Mouse (Mus musculus): ENCODE results near the gene Cyp2d22. TPM values are rescaled to one million over a fixed set of nuclear protein-coding genes. Genes with fewer than 3 reads are reported as not detected.
"Not testable (repeated sequence)": the region's sequence is repeated elsewhere in the genome, so short reads cannot be mapped to it uniquely, and the experiment has no call there.

The Cyp2d22 gene
- polyA plus RNA-seq, 1 experiment from 2014 or later: 3.0 TPM

- no peak overlapping the region for H3K4me3 ChIP-seq
- WGBS: 90% methylated on average over 5 of the region's 5 CpGs
- H3K27ac ChIP-seq (replicated peaks): no peak overlapping the region
- 0 out of 2 replicates have a peak, but pooled peaks cover 6% of the 10 kb centered on the region for H3K27me3 ChIP-seq (replicated peaks; ENCODE audit: low read depth, poor library complexity, severe bottlenecking)
- no peaks in the 10 kb centered on the region for H3K9me3 ChIP-seq
- DNase-seq (ENCODE audit: low spot score): no peak
- H3K4me1 ChIP-seq: peaks cover 22% of the 10 kb centered on the region; the same call in 1 of the 2 replicates
- H3K36me3 ChIP-seq (replicated peaks): no peaks in the 10 kb centered on the region
These were observed 7.1 kb downstream of the Cyp2d22 start for GRCm38 (mm10) chr15:82372991-82373390.

DNA sequence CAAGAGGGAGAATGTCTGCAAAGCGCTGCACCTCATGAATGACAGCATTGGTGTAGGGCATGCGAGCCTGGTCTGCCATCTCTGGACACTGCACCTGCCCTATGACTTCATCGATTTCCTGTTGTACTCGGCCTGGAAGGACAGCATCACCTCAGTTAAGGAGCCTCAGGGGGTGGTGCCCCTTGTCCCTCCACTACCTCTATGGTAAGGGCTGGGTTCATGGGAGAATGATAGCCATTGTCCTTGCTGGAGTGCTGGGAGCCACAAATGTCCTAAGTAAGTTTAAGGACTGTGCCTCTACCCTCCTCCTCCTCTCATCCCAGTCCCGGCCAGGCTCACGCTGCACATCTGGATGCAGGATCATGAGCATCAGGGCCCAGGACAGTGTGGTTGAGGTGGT is 7.6 kb downstream of the Cyp2d22 start:
- DNase-seq (ENCODE audit: low spot score): no peak
- 84% methylated on average over 6 of the region's 6 CpGs for WGBS

GRCm38 (mm10) chr15:82368851-82369250 is 11.2 kb downstream of the Cyp2d22 start:
- WGBS: 79% methylated on average over 1 of the region's 1 CpGs
- DNase-seq (ENCODE audit: low spot score): no peak

More for the DNA sequence above, 7.6 kb downstream of the Cyp2d22 start:
- Histone ChIP-seq H3K27ac (replicated peaks) (no peak overlapping the region), H3K4me1 (peaks cover 18% of the 10 kb centered on the region; the same call in 1 of the 2 replicates), H3K27me3 (replicated peaks; ENCODE audit: low read depth, poor library complexity, severe bottlenecking) (0 out of 2 replicates have a peak, but pooled peaks cover under 1% of the 10 kb centered on the region), H3K9me3 (no peaks in the 10 kb centered on the region), H3K36me3 (replicated peaks) (no peaks in the 10 kb centered on the region), H3K4me3 (no peak overlapping the region)

GRCm38 (mm10) chr15:82368146-82368545 is 11.9 kb downstream of the Cyp2d22 start:
- Histone ChIP-seq H3K9me3 (no peaks in the 10 kb centered on the region), H3K27ac (replicated peaks) (no peak overlapping the region), H3K27me3 (replicated peaks; ENCODE audit: low read depth, poor library complexity, severe bottlenecking) (no peaks in the 10 kb centered on the region), H3K36me3 (replicated peaks) (no peaks in the 10 kb centered on the region), H3K4me3 (no peak overlapping the region), H3K4me1 (peaks cover 1% of the 10 kb centered on the region; the same call in 1 of the 2 replicates)
- DNase-seq (ENCODE audit: low spot score): no peak
- 88% methylated on average over 4 of the region's 4 CpGs for WGBS

More at GRCm38 (mm10) chr15:82368851-82369250, 11.2 kb downstream of the Cyp2d22 start:
- Histone ChIP-seq H3K4me3 (no peak overlapping the region), H3K9me3 (no peaks in the 10 kb centered on the region), H3K36me3 (replicated peaks) (no peaks in the 10 kb centered on the region), H3K4me1 (peaks cover 6% of the 10 kb centered on the region; the same call in 1 of the 2 replicates), H3K27me3 (replicated peaks; ENCODE audit: low read depth, poor library complexity, severe bottlenecking) (no peaks in the 10 kb centered on the region), H3K27ac (replicated peaks) (no peak overlapping the region)

DNA sequence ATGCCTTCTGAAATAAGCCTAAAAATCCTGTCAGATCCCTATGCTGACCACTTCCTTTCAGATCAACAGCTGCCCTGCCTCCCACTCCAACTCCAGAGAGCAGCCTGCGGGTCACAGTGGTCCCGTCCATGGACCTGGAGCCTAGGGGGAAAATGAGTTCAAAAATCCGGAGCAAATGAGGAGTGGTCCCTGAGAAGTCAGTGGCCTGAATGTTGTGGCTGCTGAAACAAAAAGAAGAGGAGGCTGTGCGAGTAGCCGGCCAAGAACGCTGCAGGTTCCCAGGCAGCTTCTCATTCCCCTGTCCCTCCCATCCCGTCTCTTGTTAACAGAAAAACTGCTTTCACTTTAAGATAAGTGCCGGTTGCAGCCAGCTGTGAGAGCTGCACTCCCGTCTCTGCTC is 15.5 kb downstream of the Cyp2d22 start:
- not testable (repeated sequence) for H3K4me1 ChIP-seq; H3K27me3 ChIP-seq (replicated peaks; ENCODE audit: low read depth, poor library complexity, severe bottlenecking); H3K36me3 ChIP-seq (replicated peaks); H3K27ac ChIP-seq (replicated peaks); H3K9me3 ChIP-seq; H3K4me3 ChIP-seq; DNase-seq (ENCODE audit: low spot score)
- WGBS: 9% methylated on average over 6 of the region's 9 CpGs

- not testable (repeated sequence) for DNase-seq (ENCODE audit: low spot score); H3K4me3 ChIP-seq; H3K27me3 ChIP-seq (replicated peaks; ENCODE audit: low read depth, poor library complexity, severe bottlenecking); H3K9me3 ChIP-seq; H3K4me1 ChIP-seq; H3K36me3 ChIP-seq (replicated peaks); H3K27ac ChIP-seq (replicated peaks)
- 80% methylated on average over 11 of the region's 12 CpGs for WGBS
These were observed 16.3 kb downstream of the Cyp2d22 start for GRCm38 (mm10) chr15:82363801-82364200.

DNA sequence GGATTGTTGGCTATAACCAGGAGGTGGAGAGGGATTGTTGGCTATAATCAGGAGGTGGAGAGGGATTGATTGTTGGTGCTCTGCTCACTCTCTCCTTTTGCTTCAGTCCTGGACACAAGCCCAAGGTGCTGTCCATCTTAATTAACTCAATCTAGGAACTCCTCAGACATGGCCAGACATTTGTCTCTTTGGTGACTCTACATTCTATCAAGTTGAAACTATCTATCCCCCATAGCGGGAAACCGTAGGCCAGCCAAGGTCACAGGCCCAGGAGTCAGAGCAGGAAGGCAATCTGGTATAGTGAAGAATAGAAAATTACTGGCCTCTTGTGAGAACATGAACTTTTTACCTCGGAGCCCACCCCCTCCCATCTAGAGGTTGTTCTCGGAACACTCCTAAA is 17.8 kb downstream of the Cyp2d22 start:
- Histone ChIP-seq H3K27ac (replicated peaks) (no peak overlapping the region), H3K4me1 (peaks cover 15% of the 10 kb centered on the region), H3K9me3 (no peaks in the 10 kb centered on the region), H3K27me3 (replicated peaks; ENCODE audit: low read depth, poor library complexity, severe bottlenecking) (no peaks in the 10 kb centered on the region), H3K4me3 (no peak overlapping the region), H3K36me3 (replicated peaks) (no peaks in the 10 kb centered on the region)
- DNase-seq (ENCODE audit: low spot score): no peak
- WGBS: 94% methylated on average over 4 of the region's 4 CpGs

- no peaks in the 10 kb centered on the region for H3K27me3 ChIP-seq (replicated peaks; ENCODE audit: low read depth, poor library complexity, severe bottlenecking)
- no peaks in the 10 kb centered on the region for H3K36me3 ChIP-seq (replicated peaks)
- no peaks in the 10 kb centered on the region for H3K9me3 ChIP-seq
- DNase-seq (ENCODE audit: low spot score): no peak
- 73% methylated on average over 11 of the region's 11 CpGs for WGBS
- H3K4me1 ChIP-seq: peaks cover 15% of the 10 kb centered on the region
- H3K27ac ChIP-seq (replicated peaks): no peak overlapping the region
- no peak overlapping the region for H3K4me3 ChIP-seq
These were observed 18.5 kb downstream of the Cyp2d22 start for GRCm38 (mm10) chr15:82361459-82362018.

DNA sequence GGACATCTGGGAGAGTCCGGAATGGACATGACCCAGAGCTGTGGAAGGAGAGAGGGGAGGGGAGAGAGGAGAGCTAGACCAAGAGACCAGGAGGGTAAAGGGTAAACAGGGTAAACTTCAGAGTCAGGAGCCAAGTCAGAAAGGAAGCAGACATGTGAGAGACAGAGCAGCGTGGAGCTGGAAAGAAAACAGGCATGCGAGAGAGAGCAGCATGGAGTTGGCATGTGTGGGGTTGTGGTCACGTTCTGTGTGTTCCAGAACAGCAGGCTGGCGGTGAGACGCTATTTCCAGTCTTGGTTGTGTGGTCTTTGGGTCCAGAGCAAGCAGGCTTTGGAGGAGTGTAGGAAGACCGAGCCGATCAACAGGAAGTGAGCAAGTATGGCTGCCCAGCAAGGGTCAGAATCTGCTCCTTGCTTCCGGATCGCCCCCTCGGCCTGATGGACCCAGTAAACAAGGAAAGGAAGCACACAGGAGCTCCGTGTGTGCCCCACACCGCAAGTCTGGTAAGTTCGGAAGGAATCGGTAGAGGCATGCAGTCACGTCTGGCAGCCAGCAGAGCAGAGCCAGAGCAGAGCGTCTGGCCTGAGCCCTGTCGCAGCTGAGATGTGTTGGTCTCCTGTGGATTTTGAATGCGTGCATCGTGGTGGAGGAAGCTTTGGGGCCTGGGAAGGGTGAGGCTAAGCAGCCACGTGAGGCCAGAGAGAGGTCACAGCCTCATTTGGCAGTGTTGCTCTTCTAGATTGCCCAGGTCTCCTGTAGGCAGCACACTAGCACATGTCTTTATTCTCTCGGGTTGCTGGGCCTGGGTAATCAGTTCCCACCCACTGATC is 21.4 kb downstream of the Cyp2d22 start:
- Histone ChIP-seq H3K4me3 (no peak overlapping the region), H3K27me3 (replicated peaks; ENCODE audit: low read depth, poor library complexity, severe bottlenecking) (no peaks in the 10 kb centered on the region), H3K27ac (replicated peaks) (peak overlapping the region; percentile 37), H3K4me1 (peaks cover 23% of the 10 kb centered on the region), H3K36me3 (replicated peaks) (no peaks in the 10 kb centered on the region), H3K9me3 (no peaks in the 10 kb centered on the region)
- no peak for DNase-seq (ENCODE audit: low spot score)
- 71% methylated on average over 22 of the region's 22 CpGs for WGBS

- WGBS: 2% methylated on average over 57 of the region's 57 CpGs
- peak; percentile 99 for DNase-seq (ENCODE audit: low spot score)
- Histone ChIP-seq H3K27ac (replicated peaks) (peak within 1 kb of the TSS; percentile 91), H3K4me3 (peak within 1 kb of the TSS; percentile 73), H3K4me1 (peaks cover 30% of the 10 kb centered on the region), H3K36me3 (replicated peaks) (peaks cover 24% of the 10 kb centered on the region), H3K9me3 (no peaks in the 10 kb centered on the region), H3K27me3 (replicated peaks; ENCODE audit: low read depth, poor library complexity, severe bottlenecking) (no peaks in the 10 kb centered on the region)
These were observed 25.7 kb downstream of the Cyp2d22 start, which contains the start of gene Ndufa6 for GRCm38 (mm10) chr15:82354126-82354945. Ndufa6 (minus strand) TSS chr15:82354322.

DNA sequence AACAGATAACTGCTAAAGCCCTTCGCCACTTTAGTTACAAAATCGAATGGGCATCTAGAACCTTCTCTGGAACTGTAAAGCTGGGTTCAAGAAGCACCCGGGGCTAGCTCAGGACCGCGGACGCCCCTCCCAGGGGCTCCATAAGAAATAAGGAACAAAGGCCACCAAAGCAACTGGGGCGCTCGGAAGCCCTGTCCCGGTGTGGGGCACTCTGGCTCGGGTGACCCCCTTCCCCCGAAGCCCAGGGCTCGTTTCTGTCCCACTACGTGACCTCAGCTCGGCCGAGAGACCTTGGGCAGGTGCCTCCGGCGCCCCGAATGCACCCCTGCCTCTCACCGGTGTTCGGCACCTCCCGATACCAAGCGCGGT is 26.3 kb downstream of the Cyp2d22 start:
- Histone ChIP-seq H3K27me3 (replicated peaks; ENCODE audit: low read depth, poor library complexity, severe bottlenecking) (no peaks in the 10 kb centered on the region), H3K4me3 (peak overlapping the region; percentile 73), H3K4me1 (peaks cover 28% of the 10 kb centered on the region), H3K9me3 (no peaks in the 10 kb centered on the region), H3K27ac (replicated peaks) (peak overlapping the region; percentile 91), H3K36me3 (replicated peaks) (peaks cover 30% of the 10 kb centered on the region)
- under 1% methylated on average over 23 of the region's 23 CpGs for WGBS
- DNase-seq (ENCODE audit: low spot score): no peak

- H3K36me3 ChIP-seq (replicated peaks): peaks cover 35% of the 10 kb centered on the region
- peaks cover 24% of the 10 kb centered on the region for H3K4me1 ChIP-seq
- no peaks in the 10 kb centered on the region for H3K27me3 ChIP-seq (replicated peaks; ENCODE audit: low read depth, poor library complexity, severe bottlenecking)
- H3K27ac ChIP-seq (replicated peaks): peak overlapping the region; percentile 91
- 37% methylated on average over 14 of the region's 14 CpGs for WGBS
- no peaks in the 10 kb centered on the region for H3K9me3 ChIP-seq
- DNase-seq (ENCODE audit: low spot score): no peak
- H3K4me3 ChIP-seq: peak overlapping the region; percentile 73
These were observed 26.8 kb downstream of the Cyp2d22 start for GRCm38 (mm10) chr15:82353078-82353744.

All from embryonic facial prominence, embryonic 10.5 days (tissue).